Mouse (Mus musculus) macrophage (primary cell): Measurements from ENCODE around the gene Faap20. TPM values are rescaled to one million over a fixed set of nuclear protein-coding genes. Genes with fewer than 3 reads are reported as not detected.
"Not testable (repeated sequence)": the region's sequence is repeated elsewhere in the genome, so short reads cannot be mapped to it uniquely, and the experiment has no call there.

ENCODE experiments used
- H3K27ac ChIP-seq: fragments of 350-480 bp; formaldehyde crosslinking; 2 replicates; pipeline ENCODE4 v1.9.0; 2021
- H3K36me3 ChIP-seq: fragments of 350-480 bp; formaldehyde crosslinking; 2 replicates; pipeline ENCODE4 v1.9.0; 2021; ENCODE audit errors: inconsistent target
- H3K4me3 ChIP-seq: fragments of 350-480 bp; formaldehyde crosslinking; 2 replicates; pipeline ENCODE4 v1.9.0; 2021; ENCODE audit errors: inconsistent target
- H3K79me2 ChIP-seq: fragments of 350-480 bp; formaldehyde crosslinking; 2 replicates; pipeline ENCODE4 v1.9.0; 2021; ENCODE audit errors: inconsistent target
- WGBS: methylation state at CpG from one replicate; pipeline ENCODE4 v1.1.7; 2026; ENCODE audit warnings: inconsistent platforms; ENCODE audit not compliant: missing documents; 5-methylcytosine and 5-hydroxymethylcytosine counted together
- polyA plus RNA-seq: library from polyadenylated mRNA; stranded (reverse); fragments of 250-400 nt; gene quantifications from 3 replicates; pipeline ENCODE4 v1.2.4, GENCODE M21; 2018; ENCODE audit warnings: inconsistent platforms

Gene Faap20
- polyA plus RNA-seq, 1 experiment from 2014 or later: 10.5 TPM

DNA sequence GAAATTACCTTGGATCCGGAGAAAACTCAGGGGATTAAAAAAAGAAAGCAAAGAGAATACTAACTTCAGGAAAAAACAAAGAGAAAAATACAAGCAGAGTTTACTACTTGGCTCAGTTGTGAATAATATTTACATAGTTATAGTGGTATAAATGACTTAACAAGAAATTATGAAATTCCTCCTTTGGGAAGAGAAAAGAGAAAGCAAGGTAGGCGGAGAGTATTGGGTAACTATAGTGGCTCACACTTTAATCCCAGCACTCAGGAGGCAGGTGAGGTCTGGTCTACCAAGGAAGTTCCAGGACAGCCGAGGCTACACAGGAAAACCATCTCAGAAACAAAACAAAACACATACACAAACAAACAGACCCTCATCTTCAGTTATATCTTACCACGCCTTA, 21.6 kb upstream of the Faap20 start:
- no peak overlapping the region for H3K27ac ChIP-seq
- 83% methylated on average over 4 of the region's 4 CpGs for WGBS
- H3K79me2 ChIP-seq: no peaks in the 10 kb centered on the region
- H3K4me3 ChIP-seq: no peak overlapping the region
- no peaks in the 10 kb centered on the region for H3K36me3 ChIP-seq

DNA sequence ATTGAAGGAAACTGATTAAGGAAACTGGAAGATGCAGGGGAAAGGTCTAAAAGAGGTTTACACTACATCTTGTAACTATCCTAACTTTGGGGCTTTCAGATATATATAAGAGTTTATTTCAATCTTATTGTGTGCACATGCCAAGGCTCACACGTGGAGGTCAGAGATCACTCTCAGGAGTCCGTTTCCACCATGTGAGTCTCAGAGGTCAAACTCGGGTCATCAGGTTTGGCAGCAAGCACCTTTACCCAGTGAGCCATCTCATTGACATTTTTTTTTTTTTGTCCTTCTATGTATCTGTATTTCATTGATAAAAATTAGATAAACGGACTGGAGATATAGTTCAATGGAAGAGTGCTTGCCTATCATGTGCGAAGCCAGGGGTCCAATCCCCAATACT, 21.1 kb upstream of the Faap20 start:
- Histone ChIP-seq H3K4me3 (no peak overlapping the region), H3K27ac (no peak overlapping the region), H3K79me2 (no peaks in the 10 kb centered on the region), H3K36me3 (no peaks in the 10 kb centered on the region)
- WGBS: 96% methylated on average over 5 of the region's 5 CpGs

DNA sequence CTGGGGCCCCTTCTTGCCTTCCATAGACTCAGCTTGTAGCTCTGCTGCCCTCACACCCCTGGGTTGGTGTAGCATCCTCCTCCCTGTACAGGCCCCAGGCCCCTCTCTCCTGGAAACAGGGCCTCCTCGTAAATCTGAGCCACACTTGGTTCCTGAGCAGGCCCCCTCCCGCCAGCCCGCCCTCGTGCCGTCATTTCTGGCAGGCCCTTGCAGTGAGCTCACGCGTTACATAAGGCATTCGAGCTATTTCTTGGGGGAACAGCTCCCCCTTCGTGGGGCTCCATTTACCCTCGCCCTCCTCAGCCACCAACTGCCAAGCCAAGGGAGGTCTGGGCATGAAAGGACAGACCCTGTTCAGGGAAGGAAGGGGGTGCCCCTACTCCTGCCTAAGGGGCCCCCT, 15.7 kb upstream of the Faap20 start:
- H3K36me3 ChIP-seq: no peaks in the 10 kb centered on the region
- peak overlapping the region; percentile 99 for H3K27ac ChIP-seq
- no peaks in the 10 kb centered on the region for H3K79me2 ChIP-seq
- 33% methylated on average over 10 of the region's 10 CpGs for WGBS
- H3K4me3 ChIP-seq: no peak overlapping the region

DNA sequence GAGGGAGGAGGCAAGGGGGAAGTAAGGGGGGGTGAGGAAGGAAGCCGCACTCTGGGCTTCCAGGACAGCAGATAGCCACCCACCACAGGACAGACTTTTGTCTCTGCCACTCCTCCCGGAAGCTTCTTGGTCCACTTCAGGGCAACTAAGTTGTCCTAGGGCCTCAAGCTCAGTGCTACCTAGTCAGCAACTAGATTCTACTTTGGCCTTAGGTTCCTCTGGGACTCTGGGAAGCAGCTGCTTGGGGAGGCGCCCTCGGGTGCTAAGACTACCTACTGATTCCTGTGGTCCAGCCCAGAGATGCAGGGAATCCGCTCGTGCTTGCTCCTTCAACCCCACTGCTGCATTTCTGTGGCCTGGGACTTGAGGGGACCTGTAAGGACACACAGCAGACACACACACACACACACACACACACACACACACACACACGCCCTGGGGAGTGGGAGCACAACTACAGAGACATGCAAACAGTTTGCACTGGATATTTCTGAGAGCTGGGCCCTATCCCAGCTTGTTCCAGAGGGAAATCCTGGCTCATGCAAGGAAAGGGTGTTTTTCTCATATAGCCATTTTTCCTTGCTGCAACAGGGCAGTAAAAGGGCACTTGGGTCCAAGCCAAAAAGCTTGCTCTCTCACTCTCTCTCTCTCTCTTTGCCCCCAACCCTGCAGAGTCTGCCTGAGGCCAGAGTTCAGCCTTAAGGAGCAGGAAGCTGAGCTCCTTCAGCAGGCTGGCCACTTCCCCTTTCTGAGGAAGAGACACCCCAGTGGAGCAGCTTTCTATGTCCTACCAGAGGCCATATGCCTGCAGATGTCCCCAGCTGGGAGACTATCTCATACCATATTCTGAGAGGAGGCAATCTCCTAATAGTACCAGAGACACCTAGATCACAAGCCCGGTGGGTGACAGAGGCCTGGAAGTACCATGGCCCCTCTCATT, 15.0 kb upstream of the Faap20 start:
- WGBS: 18% methylated on average over 8 of the region's 8 CpGs
- H3K4me3 ChIP-seq: no peak overlapping the region
- peak overlapping the region; percentile 99 for H3K27ac ChIP-seq
- H3K36me3 ChIP-seq: no peaks in the 10 kb centered on the region
- H3K79me2 ChIP-seq: no peaks in the 10 kb centered on the region

DNA sequence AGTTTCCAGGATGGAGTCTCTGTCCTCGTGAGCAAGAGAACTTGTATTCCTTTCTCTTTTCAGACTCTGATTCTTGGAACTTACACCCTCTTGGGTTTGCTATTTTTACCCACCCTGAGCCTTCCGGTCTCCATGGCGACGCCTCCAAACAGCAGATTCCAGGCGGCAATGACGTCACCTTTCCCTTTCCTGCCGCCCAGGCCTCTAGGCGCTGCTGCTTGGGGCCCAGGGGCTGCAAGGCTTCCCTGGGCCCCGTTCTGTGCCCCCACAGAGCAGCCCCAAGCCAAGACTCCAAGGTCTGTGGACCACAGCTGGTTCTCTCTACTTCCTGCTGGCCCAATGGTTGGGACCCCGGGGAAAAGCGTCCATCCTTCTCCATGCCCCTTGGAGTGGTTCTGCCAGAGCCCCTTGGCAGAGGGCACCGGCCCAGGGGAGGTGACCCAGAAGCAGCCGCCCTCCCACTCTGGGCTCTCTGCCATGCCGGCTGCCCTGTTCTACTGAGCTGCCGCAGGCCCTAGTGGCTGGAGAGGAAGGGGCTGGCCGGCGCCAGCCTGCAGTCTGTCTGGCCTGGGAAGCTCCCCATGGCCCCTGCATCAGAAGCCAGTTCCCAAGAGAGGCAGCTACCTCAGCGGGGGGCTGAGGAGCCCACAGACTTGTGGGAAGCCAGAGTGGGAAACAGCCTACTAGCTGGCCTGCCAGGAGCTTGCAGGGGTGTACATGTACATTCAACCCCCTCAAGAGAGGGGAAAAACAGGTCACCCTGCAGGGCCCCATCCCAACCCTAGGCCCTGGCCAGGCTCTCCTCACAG, 14.1 kb upstream of the Faap20 start:
- Histone ChIP-seq H3K79me2 (no peaks in the 10 kb centered on the region), H3K27ac (peak overlapping the region; percentile 99), H3K36me3 (no peaks in the 10 kb centered on the region), H3K4me3 (peak overlapping the region; percentile 4; the same call in 1 of the 2 replicates)
- WGBS: 5% methylated on average over 18 of the region's 18 CpGs

DNA sequence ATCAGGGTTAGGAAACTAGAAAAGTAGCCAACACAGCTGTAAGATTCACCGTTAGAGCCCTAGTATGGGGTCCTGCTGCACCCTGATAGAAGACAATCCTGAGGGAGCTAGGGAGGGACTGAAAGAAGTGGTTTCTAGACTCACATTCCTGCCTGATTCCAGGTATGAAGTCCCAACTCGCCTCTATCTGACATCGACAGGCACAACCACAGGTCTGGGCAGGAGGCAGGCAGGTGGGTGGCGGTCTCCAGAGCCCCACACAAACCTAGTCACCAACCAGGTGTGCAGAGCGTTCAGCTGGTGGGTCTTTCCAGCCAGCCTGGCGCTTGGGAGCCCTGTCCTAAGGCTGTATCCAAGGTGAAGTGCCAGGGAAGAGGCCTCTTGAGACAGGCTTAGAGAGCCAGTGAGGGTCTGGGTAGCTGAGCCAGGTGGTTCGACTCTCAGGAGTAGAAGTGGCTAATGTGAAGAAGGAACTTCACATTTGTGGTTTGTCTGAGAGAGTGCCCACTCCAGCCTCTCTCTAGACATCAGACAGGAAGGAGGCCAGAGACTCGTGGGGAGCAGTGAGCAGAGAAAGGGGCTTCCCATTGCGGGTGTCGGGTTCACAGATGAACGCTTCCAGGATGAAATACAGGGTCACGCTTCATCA, 12.7 kb upstream of the Faap20 start:
- 56% methylated on average over 12 of the region's 12 CpGs for WGBS
- Histone ChIP-seq H3K4me3 (no peak overlapping the region), H3K36me3 (no peaks in the 10 kb centered on the region), H3K79me2 (no peaks in the 10 kb centered on the region), H3K27ac (no peak overlapping the region)

DNA sequence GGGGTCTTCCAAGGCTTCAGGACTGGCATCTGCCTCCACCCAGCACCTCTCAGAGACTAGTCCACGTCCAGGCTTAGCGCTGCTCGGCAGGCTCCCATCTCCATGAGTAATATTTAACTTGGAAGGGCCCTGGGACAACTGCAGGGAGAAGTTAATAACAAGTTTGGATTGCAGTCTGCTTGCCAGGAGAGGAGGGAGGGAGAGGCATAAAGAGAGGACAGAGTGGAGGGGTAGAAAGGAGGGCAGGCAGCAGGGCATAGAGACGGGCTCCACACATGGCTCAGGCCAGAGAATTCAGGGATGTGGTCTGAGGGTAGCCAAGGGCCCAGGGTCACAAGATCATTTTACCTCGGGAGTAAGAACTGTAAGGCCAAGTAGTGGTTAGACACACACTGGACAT, 11.3 kb upstream of the Faap20 start:
- H3K27ac ChIP-seq: no peak overlapping the region
- no peaks in the 10 kb centered on the region for H3K79me2 ChIP-seq
- no peaks in the 10 kb centered on the region for H3K36me3 ChIP-seq
- H3K4me3 ChIP-seq: no peak overlapping the region
- 75% methylated on average over 5 of the region's 5 CpGs for WGBS

DNA sequence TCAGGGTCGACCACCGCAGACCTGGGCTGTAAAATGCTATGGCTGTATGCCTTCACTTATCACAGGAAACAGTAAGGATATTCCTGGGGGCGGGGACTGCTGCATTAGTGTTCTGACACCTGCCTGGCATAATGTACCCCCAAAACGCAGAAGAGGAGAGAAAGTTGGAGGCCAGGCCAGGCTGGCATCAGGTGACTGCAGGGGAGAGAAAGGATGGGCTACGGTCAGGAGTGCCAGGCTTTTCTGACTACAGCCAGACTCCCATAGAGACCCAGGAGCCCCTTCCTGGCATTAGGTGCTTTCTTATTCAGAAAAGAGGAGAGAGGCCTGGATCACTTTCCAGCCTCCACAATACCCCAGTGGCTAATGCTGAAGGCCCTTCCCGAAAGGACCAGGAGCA, 10.1 kb upstream of the Faap20 start:
- Histone ChIP-seq H3K27ac (no peak overlapping the region), H3K4me3 (no peak overlapping the region), H3K79me2 (no peaks in the 10 kb centered on the region), H3K36me3 (no peaks in the 10 kb centered on the region)
- 64% methylated on average over 6 of the region's 6 CpGs for WGBS

DNA sequence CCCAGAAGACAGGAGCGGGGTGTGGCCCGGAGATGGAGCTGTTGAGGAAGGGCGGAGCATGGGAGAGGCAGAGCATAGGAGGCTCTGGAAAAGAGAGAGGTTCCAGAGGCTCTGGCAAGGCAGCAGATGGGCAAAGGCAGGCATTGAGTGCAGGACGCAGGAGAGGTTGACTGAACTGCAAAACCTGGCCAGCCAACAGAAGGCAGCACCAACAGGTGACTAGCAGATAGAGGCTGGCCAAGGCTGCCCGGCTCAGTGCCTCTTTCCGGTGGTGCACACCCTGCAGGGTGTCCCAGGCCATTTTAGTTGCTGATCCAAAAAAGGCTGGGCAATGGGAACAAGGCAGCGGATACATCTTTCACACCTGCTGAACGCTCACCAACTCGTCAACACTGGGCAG, 7.8 kb upstream of the Faap20 start:
- Histone ChIP-seq H3K36me3 (no peaks in the 10 kb centered on the region), H3K4me3 (no peak overlapping the region), H3K79me2 (no peaks in the 10 kb centered on the region), H3K27ac (no peak overlapping the region)
- 95% methylated on average over 9 of the region's 9 CpGs for whole genome bisulfite sequencing

DNA sequence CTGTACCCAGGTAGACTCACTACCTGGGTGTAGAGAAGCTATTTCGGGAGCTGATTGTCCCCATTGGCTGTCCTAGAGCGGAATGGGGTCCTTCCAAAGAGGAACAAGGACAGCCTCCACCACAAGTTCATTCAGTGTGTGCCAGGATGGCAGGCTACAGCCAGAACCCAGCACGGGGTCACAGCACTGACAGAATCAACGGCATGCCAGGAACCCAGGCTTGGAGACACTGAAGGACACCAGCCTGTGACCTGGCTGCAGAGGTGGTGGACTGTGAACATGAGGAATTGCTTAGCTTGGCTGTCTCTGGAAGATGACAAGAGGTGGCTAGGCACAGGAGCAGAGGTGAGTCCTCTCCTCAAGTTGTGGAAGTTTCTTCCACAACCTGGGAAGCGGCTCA, 7.3 kb upstream of the Faap20 start:
- H3K4me3 ChIP-seq: no peak overlapping the region
- 93% methylated on average over 5 of the region's 5 CpGs for WGBS

DNA sequence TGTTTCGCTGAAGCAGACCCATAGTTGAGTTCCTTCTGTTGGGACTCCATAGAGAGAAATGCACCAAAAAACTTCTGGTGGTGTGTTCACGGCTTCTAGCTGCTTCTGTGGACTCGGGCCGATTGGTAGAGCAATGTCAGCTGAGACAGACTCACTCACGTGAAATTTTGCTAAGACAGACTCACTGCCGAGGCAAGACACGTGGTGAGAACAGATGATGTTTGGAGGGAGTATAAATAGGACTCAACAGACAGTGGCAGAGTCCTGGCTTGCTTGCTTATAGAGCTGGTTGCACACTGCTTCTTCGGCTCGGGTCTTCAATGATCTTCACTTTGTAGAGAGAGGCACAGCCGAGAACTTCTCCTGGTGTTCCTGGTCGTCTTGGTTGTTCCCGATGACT, 6.4 kb upstream of the Faap20 start:
- H3K4me3 ChIP-seq: no peak overlapping the region
- no peaks in the 10 kb centered on the region for H3K79me2 ChIP-seq
- H3K36me3 ChIP-seq: no peaks in the 10 kb centered on the region
- no peak overlapping the region for H3K27ac ChIP-seq
- 95% methylated on average over 12 of the region's 12 CpGs for WGBS

More for the DNA sequence above, 7.3 kb upstream of the Faap20 start:
- Histone ChIP-seq H3K79me2 (no peaks in the 10 kb centered on the region), H3K27ac (no peak overlapping the region), H3K36me3 (no peaks in the 10 kb centered on the region)

DNA sequence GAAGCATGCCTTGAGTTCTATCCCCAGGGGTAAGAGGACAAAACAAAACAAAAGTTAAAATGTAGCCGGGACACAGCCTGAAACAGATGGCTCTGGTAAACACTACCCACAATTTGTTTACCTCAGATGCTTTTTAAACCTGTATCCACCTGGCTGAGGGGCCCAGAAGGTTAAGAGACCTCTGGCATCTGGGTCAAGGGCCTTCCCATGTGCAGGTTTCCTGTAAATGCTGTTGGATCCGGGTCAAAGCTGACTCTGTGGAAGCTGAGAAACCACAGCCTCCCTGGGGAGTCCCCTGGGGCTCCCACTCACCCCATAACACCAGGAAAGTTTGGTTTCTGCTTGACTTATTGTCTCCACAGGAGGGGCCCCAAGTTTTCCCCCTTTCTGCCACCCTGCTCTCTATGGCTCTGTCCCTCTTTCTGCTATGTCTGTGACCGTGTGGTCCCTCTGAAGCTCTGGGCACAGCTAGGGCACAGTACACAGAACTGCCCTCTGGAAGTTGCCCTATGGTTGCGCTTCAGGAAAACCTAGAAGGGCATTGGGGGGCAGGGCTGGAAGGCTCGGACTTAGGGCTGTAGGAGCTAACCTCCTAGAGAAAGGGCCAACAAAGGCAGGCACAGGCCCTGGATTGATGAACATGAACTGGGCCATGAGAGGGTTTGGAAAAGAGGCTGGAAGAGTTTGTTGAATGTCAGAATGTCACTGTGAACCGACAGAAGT, 3.7 kb upstream of the Faap20 start:
- 66% methylated on average over 6 of the region's 6 CpGs for WGBS
- H3K36me3 ChIP-seq: no peaks in the 10 kb centered on the region

DNA sequence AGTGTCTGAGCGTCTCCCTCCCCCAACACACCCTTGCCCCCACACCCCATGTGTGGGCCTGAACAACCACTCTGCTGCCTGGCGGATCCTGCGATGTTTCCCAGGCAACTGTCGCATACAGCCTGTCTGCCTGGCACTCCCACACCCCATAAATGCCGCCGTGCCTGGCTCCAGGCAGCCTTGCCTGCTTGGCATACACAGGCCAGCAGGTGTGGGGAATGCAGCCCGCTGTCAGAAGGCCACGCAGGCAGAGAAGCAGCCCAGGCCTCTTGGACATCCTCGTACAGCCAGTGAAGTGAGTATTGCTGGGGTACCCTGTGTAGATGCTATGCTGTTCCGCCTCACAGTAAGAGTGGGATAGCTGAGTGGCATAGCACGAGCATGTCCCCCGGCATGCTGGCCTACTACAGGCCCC, 2.9 kb upstream of the Faap20 start:
- Histone ChIP-seq H3K27ac (no peak overlapping the region), H3K79me2 (no peaks in the 10 kb centered on the region; the same call in 1 of the 2 replicates), H3K4me3 (no peak overlapping the region), H3K36me3 (no peaks in the 10 kb centered on the region; the same call in 1 of the 2 replicates)
- WGBS: 97% methylated on average over 12 of the region's 12 CpGs

More for the DNA sequence above, 3.7 kb upstream of the Faap20 start:
- Histone ChIP-seq H3K79me2 (no peaks in the 10 kb centered on the region; the same call in 1 of the 2 replicates), H3K4me3 (no peak overlapping the region), H3K27ac (no peak overlapping the region)

DNA sequence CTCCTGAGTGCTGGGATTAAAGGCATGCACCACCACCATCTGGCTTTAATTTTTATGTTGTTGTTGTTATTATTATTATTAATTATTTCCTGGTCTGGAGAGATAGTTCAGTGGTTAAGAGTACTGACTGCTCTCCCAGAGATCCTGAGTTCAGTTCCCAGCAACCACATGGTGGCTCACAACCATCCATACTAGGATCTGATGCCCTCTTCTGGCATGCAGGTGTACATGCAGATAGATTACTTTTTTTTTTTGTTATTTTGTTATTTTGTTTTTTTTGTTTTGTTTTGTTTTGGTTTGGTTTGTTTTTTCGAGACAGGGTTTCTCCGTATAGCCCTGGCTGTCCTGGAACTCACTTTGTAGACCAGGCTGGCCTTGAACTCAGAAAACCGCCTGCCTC, 1.5 kb upstream of the Faap20 start:
- not testable (repeated sequence) for H3K79me2 ChIP-seq, H3K27ac ChIP-seq, H3K4me3 ChIP-seq, H3K36me3 ChIP-seq
- WGBS: 100% methylated on average over 3 of the region's 3 CpGs
